Mouse (Mus musculus): ENCODE measurements around the gene Morc3. TPM values are rescaled to one million over a fixed set of nuclear protein-coding genes. Genes with fewer than 3 reads are reported as not detected.

Morc3 gene
- polyA plus RNA-seq, 1 experiment from 2014 or later: 28.7 TPM

GRCm38 (mm10) chr16:93920673-93921072, 88.8 kb downstream of the Morc3 start:
- no peak overlapping the region for H3K4me3 ChIP-seq (ENCODE audit: low read length)
- no peaks in the 10 kb centered on the region for H3K36me3 ChIP-seq (ENCODE audit: control insufficient read depth, insufficient read depth, low read length)
- no peaks in the 10 kb centered on the region for H3K4me1 ChIP-seq (ENCODE audit: control insufficient read depth, insufficient read depth, low read depth, low read length)
- no peak for ATAC-seq
- 73% methylated on average over 4 of the region's 4 CpGs for WGBS
- H3K27ac ChIP-seq (ENCODE audit: low read depth, low read length): no peak overlapping the region
- H3K9me3 ChIP-seq (ENCODE audit: control insufficient read depth, low read length): no peaks in the 10 kb centered on the region
- no peak overlapping the region for H3K9ac ChIP-seq (ENCODE audit: low read depth, low read length)
- H3K27me3 ChIP-seq (replicated peaks; ENCODE audit: control insufficient read depth, insufficient read depth, low read length): no peaks in the 10 kb centered on the region
- H3K4me2 ChIP-seq (ENCODE audit: low read length): no peak overlapping the region

DNA sequence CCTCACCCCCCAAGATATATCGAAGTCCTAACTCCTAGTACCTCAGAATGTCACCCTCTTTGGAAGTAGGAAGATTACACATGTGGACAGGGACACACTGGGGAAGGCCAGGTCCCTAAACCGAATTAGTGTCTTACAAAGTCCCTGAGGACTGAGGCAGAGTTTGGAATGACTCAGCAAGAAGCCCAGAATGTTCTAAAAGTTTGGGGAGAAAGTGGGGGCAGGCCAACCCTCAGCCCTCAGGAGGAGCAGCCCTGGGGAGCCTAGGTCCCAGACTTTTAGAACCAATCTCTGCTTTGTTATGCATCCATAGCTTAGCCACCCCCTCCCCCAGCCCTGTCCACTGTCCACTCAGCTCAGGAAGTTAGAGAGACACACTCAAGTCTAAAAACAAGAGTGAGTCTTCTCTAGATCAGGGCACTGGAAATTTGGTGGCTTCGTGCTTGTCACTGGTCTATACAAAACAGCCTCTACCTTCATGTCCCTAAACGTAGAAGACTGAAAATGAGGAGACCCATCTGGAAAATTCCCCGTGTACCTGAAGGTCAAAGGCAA, 91.0 kb downstream of the Morc3 start:
- 81% methylated on average over 5 of the region's 5 CpGs for WGBS
- Histone ChIP-seq H3K36me3 (ENCODE audit: control insufficient read depth, insufficient read depth, low read length) (no peaks in the 10 kb centered on the region), H3K9ac (ENCODE audit: low read depth, low read length) (no peak overlapping the region), H3K27ac (ENCODE audit: low read depth, low read length) (no peak overlapping the region), H3K4me2 (ENCODE audit: low read length) (no peak overlapping the region), H3K4me1 (ENCODE audit: control insufficient read depth, insufficient read depth, low read depth, low read length) (no peaks in the 10 kb centered on the region), H3K27me3 (replicated peaks; ENCODE audit: control insufficient read depth, insufficient read depth, low read length) (no peaks in the 10 kb centered on the region), H3K9me3 (ENCODE audit: control insufficient read depth, low read length) (no peaks in the 10 kb centered on the region), H3K4me3 (ENCODE audit: low read length) (no peak overlapping the region)
- no peak for ATAC-seq

DNA sequence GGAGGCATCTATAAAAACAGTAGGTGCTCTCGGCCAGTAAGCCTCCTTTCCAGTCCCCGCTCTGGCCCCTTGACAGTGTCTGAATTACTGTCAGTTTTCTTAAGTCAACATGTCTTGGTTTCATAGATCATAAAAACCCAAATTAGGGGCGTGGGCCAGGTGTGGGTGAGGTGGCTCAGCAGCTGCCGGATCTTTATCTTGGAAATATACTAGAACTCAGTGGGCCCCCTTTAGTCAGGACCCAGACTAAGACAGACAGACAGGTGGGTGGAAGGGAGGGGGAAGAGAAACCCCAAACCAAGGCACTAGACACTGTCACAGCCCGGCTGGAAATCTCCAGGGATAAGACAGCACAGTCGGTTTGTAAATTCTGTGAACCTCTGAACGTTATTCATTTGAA, 91.9 kb downstream of the Morc3 start:
- Histone ChIP-seq H3K4me3 (ENCODE audit: low read length) (no peak overlapping the region), H3K9ac (ENCODE audit: low read depth, low read length) (no peak overlapping the region), H3K27me3 (replicated peaks; ENCODE audit: control insufficient read depth, insufficient read depth, low read length) (no peaks in the 10 kb centered on the region), H3K9me3 (ENCODE audit: control insufficient read depth, low read length) (no peaks in the 10 kb centered on the region), H3K27ac (ENCODE audit: low read depth, low read length) (no peak overlapping the region), H3K36me3 (ENCODE audit: control insufficient read depth, insufficient read depth, low read length) (no peaks in the 10 kb centered on the region), H3K4me2 (ENCODE audit: low read length) (no peak overlapping the region), H3K4me1 (ENCODE audit: control insufficient read depth, insufficient read depth, low read depth, low read length) (no peaks in the 10 kb centered on the region)
- ATAC-seq: no peak
- WGBS: 84% methylated on average over 7 of the region's 7 CpGs

Other genes starting within 250 kb of the Morc3 start
- gene Setd4, start 228.1 kb upstream of the Morc3 start, polyA plus RNA-seq (2015; fragmentation: Nextera tagmentation; extraction: Ambion mirVana): 15.8 and 17.1 TPM in 2 replicates
- gene Cbr1, start 226.3 kb upstream of the Morc3 start, polyA plus RNA-seq (2015; fragmentation: Nextera tagmentation; extraction: Ambion mirVana): 138 and 152 TPM in 2 replicates
- not detected in 2 replicates for gene Gm5678, start 204.0 kb upstream of the Morc3 start, polyA plus RNA-seq (2015; fragmentation: Nextera tagmentation; extraction: Ambion mirVana)
- 2.6 and 4.1 TPM in 2 replicates for gene Cbr3, start 148.9 kb upstream of the Morc3 start, polyA plus RNA-seq (2015; fragmentation: Nextera tagmentation; extraction: Ambion mirVana)
- gene Dop1b, start 120.2 kb upstream of the Morc3 start, polyA plus RNA-seq (2015; fragmentation: Nextera tagmentation; extraction: Ambion mirVana): 36.9 and 45.2 TPM in 2 replicates
- gene Chaf1b, start 51.8 kb downstream of the Morc3 start, polyA plus RNA-seq (2015; fragmentation: Nextera tagmentation; extraction: Ambion mirVana): 17.9 and 20.0 TPM in 2 replicates
- gene Cldn14, start 176.7 kb downstream of the Morc3 start, polyA plus RNA-seq (2015; fragmentation: Nextera tagmentation; extraction: Ambion mirVana): not detected in 2 replicates

All from hindbrain, embryonic 16.5 days (tissue).